8 mouse cellular contexts compared by ENCODE assay signal in the genomic region with DNA sequence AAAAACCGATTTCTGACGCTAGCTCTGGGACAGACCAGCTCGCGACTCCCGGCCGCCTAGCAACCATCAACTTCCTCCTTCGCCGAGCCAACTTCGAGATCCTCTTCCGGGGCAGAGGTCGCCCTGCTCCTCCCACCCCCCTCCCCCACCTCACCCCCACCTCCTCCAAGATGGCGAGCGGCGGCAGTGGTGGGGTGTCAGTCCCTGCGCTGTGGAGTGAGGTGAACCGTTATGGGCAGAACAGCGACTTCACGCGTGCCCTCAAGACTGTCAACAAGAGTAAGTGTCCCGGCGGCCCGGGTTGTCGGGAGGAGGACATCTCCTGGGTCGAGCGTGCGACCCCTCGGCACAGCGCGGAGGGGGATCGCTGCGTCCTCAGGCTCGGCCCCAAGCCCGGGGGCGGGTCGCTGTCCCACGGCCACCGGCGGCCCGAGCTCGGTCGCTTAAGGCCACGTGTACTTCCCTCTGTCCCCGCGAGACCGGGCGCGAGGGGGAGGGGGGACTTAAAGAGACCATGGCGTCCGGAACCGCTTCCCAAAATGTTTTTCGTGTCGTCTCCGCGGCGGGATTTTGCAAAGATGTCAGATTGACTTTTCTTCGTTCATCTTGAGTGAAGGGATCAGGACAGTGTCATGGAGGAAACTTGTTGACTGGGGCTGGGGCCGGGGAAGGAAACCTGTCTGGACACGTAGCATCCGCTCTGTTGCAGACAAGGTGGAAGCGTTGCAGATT. TPM values are rescaled to one million over a fixed set of nuclear protein-coding genes. Genes with fewer than 3 reads are reported as not detected.
DNase-seq lines count a peak whose midpoint lies in the region; ATAC-seq and TF ChIP-seq lines count a peak whose summit lies in the region.

A gene (plus strand): TSS at position 130 of the 732 bp plus-strand sequence.

- intact Hi-C loops in gastrocnemius, adult 2 months (cut with DNase I), result loop anchor here (2.0 kb wide), 1 partner anchor 70 kb away; a partner anchor contains a TSS

- H3K4me1 ChIP-seq in hindbrain, embryonic 16.5 days (ENCODE audit: control insufficient read depth, insufficient read depth, low read depth, low read length), result peaks cover 12% of the 10 kb centered on the region

- DNase-seq in ZHBTc4 (ENCODE audit: low read depth, low spot score), result peak; percentile 91
- peak; percentile 84 to 86 for DNase-seq in cerebellum, postnatal 4 days (ENCODE audit: low spot score in 2 of 2)
- peak; percentile 92 for DNase-seq in gastrocnemius, adult 2 months
- DNase-seq in left cerebral cortex, adult 11 months (ENCODE audit: low spot score), result peak; percentile 75
- DNase-seq in lung, postnatal 36 days, result peak; percentile 86
- peak; percentile 91 for DNase-seq in retina, embryonic 14.5 days (ENCODE audit: low spot score)
- peak; percentile 79 to 82 for DNase-seq in thymus, postnatal 36 days

- H3K36me3 ChIP-seq in hindbrain, embryonic 16.5 days (ENCODE audit: control insufficient read depth, insufficient read depth, low read length), result peaks cover 5% of the 10 kb centered on the region

- under 1% methylated on average over 51 of the region's 60 CpGs for WGBS in hindbrain, embryonic 16.5 days

- ATAC-seq in hindbrain, embryonic 16.5 days, result peak; percentile 95

- H3K4me2 ChIP-seq in hindbrain, embryonic 16.5 days (ENCODE audit: low read length), result peak within 1 kb of the TSS; percentile 88

- peak within 1 kb of the TSS; percentile 74 for H3K9ac ChIP-seq in hindbrain, embryonic 16.5 days (ENCODE audit: low read depth, low read length)

- no peaks in the 10 kb centered on the region for H3K9me3 ChIP-seq in hindbrain, embryonic 16.5 days (ENCODE audit: control insufficient read depth, low read length)

- peak within 1 kb of the TSS; percentile 98 for H3K27ac ChIP-seq in gastrocnemius, adult 2 months
- peak within 1 kb of the TSS; percentile 77 for H3K27ac ChIP-seq in hindbrain, embryonic 16.5 days (ENCODE audit: low read depth, low read length)

- H3K4me3 ChIP-seq in gastrocnemius, adult 2 months, result peak within 1 kb of the TSS; percentile 94
- H3K4me3 ChIP-seq in hindbrain, embryonic 16.5 days (ENCODE audit: low read length), result peak within 1 kb of the TSS; percentile 68

- H3K27me3 ChIP-seq in hindbrain, embryonic 16.5 days (replicated peaks; ENCODE audit: control insufficient read depth, insufficient read depth, low read length), result no peaks in the 10 kb centered on the region

- TF ChIP-seq CTCF in gastrocnemius, adult 2 months (IDR thresholded peaks at IDR 0.05), result no peak

RNA-seq across cellular contexts. Expression of the gene that starts here (rescaled TPM):
- total RNA-seq in gastrocnemius, adult 2 months (2021), result 10 to 100 TPM; 46.6 to 55.9 TPM
- polyA plus RNA-seq in hindbrain, embryonic 16.5 days (2015; fragmentation: Nextera tagmentation; extraction: Ambion mirVana), result 89.5 and 92.2 TPM in 2 replicates

Comparison
In these comparisons a context has a peak if more than half of its experiments do, and no peak if none do; other contexts are left out.
1. Peak in every context shown above with its lines: DNase-seq, ATAC-seq, H3K4me3 ChIP-seq and H3K27ac ChIP-seq.